Mouse (Mus musculus): ENCODE data around the gene Ngdn. TPM values are rescaled to one million over a fixed set of nuclear protein-coding genes. Genes with fewer than 3 reads are reported as not detected.

Gene Ngdn
- total and polyA plus RNA-seq, 3 experiments: 75.4 to 111 (median 77.9) TPM

DNA sequence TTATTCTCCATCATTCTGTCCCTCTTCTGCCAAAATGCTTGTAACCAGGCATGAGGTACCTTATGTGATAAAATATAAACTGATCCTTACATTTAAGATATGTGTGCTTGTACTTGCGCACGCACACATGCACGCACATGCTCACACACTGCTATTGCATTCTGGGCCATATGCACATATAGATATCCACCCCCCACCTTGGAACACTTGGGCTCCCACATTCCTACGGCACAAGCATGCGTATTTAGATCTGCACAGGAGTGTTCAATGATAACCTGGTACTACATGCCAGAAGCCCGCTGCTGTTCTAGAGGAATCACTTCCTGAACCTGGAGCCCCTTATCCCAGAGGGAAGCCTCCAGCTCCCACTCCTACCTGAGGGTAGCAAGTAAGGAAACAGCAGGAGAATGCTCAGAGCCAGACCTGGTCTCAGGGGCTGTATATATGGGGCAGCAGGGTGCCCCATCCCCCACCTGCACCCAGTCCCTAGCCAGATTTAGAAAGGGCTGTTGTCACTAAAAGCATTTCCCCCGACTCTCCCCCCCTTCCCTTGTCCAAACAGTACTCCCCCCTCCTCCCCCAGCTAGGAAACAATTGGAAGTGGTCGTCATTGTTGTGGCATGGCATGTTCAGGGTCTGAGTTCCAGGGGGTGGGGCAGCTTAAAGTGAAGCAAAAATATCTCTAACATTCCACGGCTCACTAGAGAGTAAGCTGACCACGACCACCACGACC is 21.0 kb upstream of the Ngdn start, which contains the start of gene Myh7:
Myh7 (minus strand) TSS at position 491 of the 733 bp plus-strand sequence.
- no peaks in the 10 kb centered on the region for H3K4me1 ChIP-seq (ENCODE audit: control insufficient read depth in 1 of 2, insufficient read depth in 2 of 2)
- no peak within 1 kb of the TSS for H3K9ac ChIP-seq (ENCODE audit: insufficient read depth, low read depth)
- dilution Hi-C loops (cut with MboI; ENCODE audit: extremely low pct_ligation_motif_present, extremely low pct_unique_long_range_greater_than_20kb, low sequenced_read_pairs): no loop called here
- H3K36me3 ChIP-seq (replicated peaks in 1 of 2; ENCODE audit: control insufficient read depth in 1 of 2, insufficient read depth in 1 of 2, low read length in 1 of 2): no peaks in the 10 kb centered on the region
- no peak for TF ChIP-seq USF2 (conservative IDR thresholded peaks at IDR 0.05; ENCODE audit: low read depth, low read length)
- TF ChIP-seq GABPA (IDR thresholded peaks at IDR 0.05; ENCODE audit: insufficient replicate concordance, low read depth, low read length): no peak
- TF ChIP-seq BHLHE40 (IDR thresholded peaks at IDR 0.05; ENCODE audit: low read depth, low read length): no peak
- TF ChIP-seq ZNF384 (IDR thresholded peaks at IDR 0.05; ENCODE audit: low read depth, low read length): no peak
- TF ChIP-seq E2F4 (IDR thresholded peaks at IDR 0.05; ENCODE audit: insufficient replicate concordance, low read depth, low read length): no peak
- TF ChIP-seq POLR2AphosphoS2 (IDR thresholded peaks at IDR 0.05; ENCODE audit: low read depth, low read length): no peak
- no peak for DNase-seq (ENCODE audit: extremely low read depth)
- no peaks in the 10 kb centered on the region for H3K9me3 ChIP-seq (replicated peaks; ENCODE audit: low read length)
- no peak within 1 kb of the TSS for H3K27ac ChIP-seq (ENCODE audit: insufficient read depth, low read depth)
- H3K79me2 ChIP-seq (replicated peaks; ENCODE audit: control insufficient read depth, extremely low read depth, insufficient read depth, poor library complexity, severe bottlenecking): no peaks in the 10 kb centered on the region
- H3K27me3 ChIP-seq (replicated peaks): peaks cover 90% of the 10 kb centered on the region
- no peak within 1 kb of the TSS for H3K4me2 ChIP-seq (ENCODE audit: insufficient read depth, low read depth, poor library complexity, severe bottlenecking)
- no peak within 1 kb of the TSS for H3K4me3 ChIP-seq (replicated peaks in 1 of 3; ENCODE audit: low read depth in 2 of 3, low read length in 2 of 3, poor library complexity in 1 of 3)
- in situ Hi-C loops (cut with MboI; ENCODE audit: low pct_ligation_motif_present, low pct_unique_long_range_greater_than_20kb, low sequenced_read_pairs): no loop called here

DNA sequence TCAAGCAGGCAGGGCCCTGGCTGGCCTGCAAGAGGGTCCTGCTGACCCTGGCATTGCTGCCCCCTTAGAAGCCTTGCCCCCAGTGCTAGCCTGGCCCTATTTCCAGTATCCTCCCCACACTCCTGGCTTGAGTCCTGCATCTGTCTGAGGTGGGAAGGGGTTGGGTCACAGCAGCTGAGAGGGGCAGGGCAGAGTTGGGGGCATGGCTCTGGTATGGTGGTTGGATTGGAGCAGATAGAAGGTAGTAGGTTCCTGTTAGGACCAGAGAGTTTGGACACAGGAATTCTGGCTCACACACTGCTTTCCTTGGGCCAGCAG is 20.4 kb upstream of the Ngdn start:
- no peak for TF ChIP-seq NELFE (IDR thresholded peaks at IDR 0.05; ENCODE audit: low read depth, low read length)
- TF ChIP-seq BHLHE40 (IDR thresholded peaks at IDR 0.05; ENCODE audit: low read depth, low read length): no peak
- TF ChIP-seq USF1 (IDR thresholded peaks at IDR 0.05; ENCODE audit: low read depth, low read length): no peak
- no peak for TF ChIP-seq TBP (conservative IDR thresholded peaks at IDR 0.05; ENCODE audit: low read depth, low read length)
- no peak for TF ChIP-seq ETS1 (conservative IDR thresholded peaks at IDR 0.05; ENCODE audit: low read depth, low read length)
- TF ChIP-seq NRF1 (IDR thresholded peaks at IDR 0.05; ENCODE audit: low read depth, low read length): no peak
- TF ChIP-seq CTCF (conservative IDR thresholded peaks at IDR 0.05 in 1 of 2, IDR thresholded peaks at IDR 0.05 in 1 of 2; ENCODE audit: low read depth in 2 of 2, low read length in 2 of 2): no peak
- no peak for TF ChIP-seq EP300 (IDR thresholded peaks at IDR 0.05; ENCODE audit: low read length)
- TF ChIP-seq MYC (IDR thresholded peaks at IDR 0.05; ENCODE audit: low read depth, low read length): no peak
- no peak for TF ChIP-seq PAX5 (IDR thresholded peaks at IDR 0.05; ENCODE audit: low read length)
- no peak for TF ChIP-seq POLR2A (IDR thresholded peaks at IDR 0.05; ENCODE audit: low read depth, low read length)
- no peak for TF ChIP-seq UBTF (IDR thresholded peaks at IDR 0.05; ENCODE audit: low read depth, low read length)
- no peak for TF ChIP-seq MEF2A (IDR thresholded peaks at IDR 0.05; ENCODE audit: borderline replicate concordance, low read depth, low read length)
- no peak for TF ChIP-seq MXI1 (IDR thresholded peaks at IDR 0.05; ENCODE audit: low read depth, low read length)
- no peak for TF ChIP-seq JUN (IDR thresholded peaks at IDR 0.05; ENCODE audit: insufficient read depth, low read depth, low read length)
- no peak for TF ChIP-seq CHD2 (IDR thresholded peaks at IDR 0.05; ENCODE audit: low read length)
- no peak for TF ChIP-seq RCOR1 (conservative IDR thresholded peaks at IDR 0.05; ENCODE audit: low read depth, low read length)
- TF ChIP-seq MAX (IDR thresholded peaks at IDR 0.05; ENCODE audit: low read length): no peak
- dilution Hi-C loops (cut with MboI; ENCODE audit: extremely low pct_ligation_motif_present, extremely low pct_unique_long_range_greater_than_20kb, low sequenced_read_pairs): no loop called here
- Histone ChIP-seq H3K9ac (ENCODE audit: insufficient read depth, low read depth) (no peak overlapping the region), H3K36me3 (replicated peaks in 1 of 2; ENCODE audit: control insufficient read depth in 1 of 2, insufficient read depth in 1 of 2, low read length in 1 of 2) (no peaks in the 10 kb centered on the region), H3K27ac (ENCODE audit: insufficient read depth, low read depth) (no peak overlapping the region), H3K9me3 (replicated peaks; ENCODE audit: low read length) (no peaks in the 10 kb centered on the region), H3K79me2 (replicated peaks; ENCODE audit: control insufficient read depth, extremely low read depth, insufficient read depth, poor library complexity, severe bottlenecking) (no peaks in the 10 kb centered on the region), H3K4me2 (ENCODE audit: insufficient read depth, low read depth, poor library complexity, severe bottlenecking) (no peak overlapping the region), H3K27me3 (replicated peaks) (peaks cover 85% of the 10 kb centered on the region), H3K4me1 (ENCODE audit: control insufficient read depth in 1 of 2, insufficient read depth in 2 of 2) (no peaks in the 10 kb centered on the region), H3K4me3 (replicated peaks in 1 of 3; ENCODE audit: low read depth in 2 of 3, low read length in 2 of 3, poor library complexity in 1 of 3) (no peak overlapping the region)
- in situ Hi-C loops (cut with MboI; ENCODE audit: low pct_ligation_motif_present, low pct_unique_long_range_greater_than_20kb, low sequenced_read_pairs): loop anchor here (5.0 kb wide), 1 partner anchor 33 kb away; no protein-coding TSS in a partner anchor
- DNase-seq (ENCODE audit: extremely low read depth): no peak

Measured in CH12.LX (cell line).